13 mouse cellular contexts compared by ENCODE assay signal in the genomic region with DNA sequence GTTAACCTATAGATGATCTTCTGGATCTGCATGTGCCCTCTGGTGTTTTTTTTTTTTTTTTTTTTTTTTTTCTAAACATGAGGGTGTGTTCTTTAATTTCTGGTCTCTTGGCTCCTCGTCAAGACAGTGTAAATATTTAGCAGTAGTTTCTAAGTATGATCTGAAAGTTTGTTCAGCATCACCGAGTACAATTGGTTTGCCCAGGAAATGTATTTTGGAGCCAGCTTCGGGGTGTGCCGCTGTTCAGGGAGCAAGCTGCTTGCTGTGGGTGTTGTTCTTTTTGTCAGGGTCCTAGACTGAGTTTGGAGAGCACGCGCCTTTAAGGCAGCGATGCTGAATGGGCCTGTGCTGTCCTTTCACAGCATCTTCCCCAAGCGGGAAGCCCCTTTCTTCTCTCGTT. TPM values are rescaled to one million over a fixed set of nuclear protein-coding genes. Genes with fewer than 3 reads are reported as not detected.
A peak's percentile ranks its signal among the peaks of the same experiment; 100 is the strongest.
DNase-seq lines count a peak whose midpoint lies in the region; TF ChIP-seq lines count a peak whose summit lies in the region.
"Had no signal": no experiment of that assay in that cellular context is flagged by ENCODE, and none has a peak within 500 bp of the region (broad histone marks: within the 10 kb centered on the region; RNA-seq: fewer than 3 reads in every experiment).

No protein-coding gene starts in this region.

- no peak for TF ChIP-seq CTCF in layer of hippocampus, adult 2 months (conservative IDR thresholded peaks at IDR 0.05)
- TF ChIP-seq CTCF in cortical plate, adult 2 months (IDR thresholded peaks at IDR 0.05; ENCODE audit: extremely low read depth, insufficient read depth, low read length), result no peak

- H3K36me3 ChIP-seq in ES-E14 (ENCODE audit: control insufficient read depth, insufficient read depth, low read length, poor library complexity, severe bottlenecking), result peaks cover 7% of the 10 kb centered on the region
- H3K36me3 ChIP-seq: embryonic facial prominence, embryonic 12.5 days had no signal

- H3K9ac ChIP-seq in ES-E14 (ENCODE audit: insufficient read depth, low read depth, low read length, poor library complexity, severe bottlenecking), result no peak overlapping the region
- H3K9ac ChIP-seq: embryonic facial prominence, embryonic 12.5 days; neural tube, embryonic 12.5 days had no signal

- H3K9me3 ChIP-seq in ES-E14 (ENCODE audit: control insufficient read depth, insufficient read depth, low read depth, low read length), result no peaks in the 10 kb centered on the region
- H3K9me3 ChIP-seq: neural tube, embryonic 12.5 days had no signal

- H3K4me1 ChIP-seq in ES-E14 (ENCODE audit: control insufficient read depth in 2 of 2, insufficient read depth in 2 of 2, low read length in 2 of 2, poor library complexity in 1 of 2), result peaks cover 4 to 15% of the 10 kb centered on the region in 2 experiments; a peak in 3 of 4 replicates
- H3K4me1 ChIP-seq in cortical plate, adult 2 months (ENCODE audit: control insufficient read depth, insufficient read depth, low read length), result peaks cover 11% of the 10 kb centered on the region; the same call in 1 of the 2 replicates
- H3K4me1 ChIP-seq: embryonic facial prominence, embryonic 12.5 days had no signal

- in situ Hi-C loops in ES-E14 (cut with MboI; ENCODE audit: low sequenced_read_pairs in 2 of 2, unreplicated experiment in 2 of 2), result no loop called here

- no peak overlapping the region; the same call in 1 of the 2 replicates for H3K4me3 ChIP-seq in layer of hippocampus, adult 2 months
- H3K4me3 ChIP-seq in ES-E14 (ENCODE audit: insufficient read depth in 1 of 2, low read depth in 1 of 2, low read length in 2 of 2, poor library complexity in 1 of 2, severe bottlenecking in 1 of 2), result no peak overlapping the region
- H3K4me3 ChIP-seq in cortical plate, adult 2 months (ENCODE audit: insufficient read depth, low read length), result no peak overlapping the region
- H3K4me3 ChIP-seq: embryonic facial prominence, embryonic 12.5 days; neural tube, embryonic 12.5 days had no signal

- H3K27ac ChIP-seq in layer of hippocampus, adult 2 months, result peak overlapping the region; percentile 62
- no peak overlapping the region for H3K27ac ChIP-seq in ES-E14 (ENCODE audit: insufficient read depth, low read depth, low read length, poor library complexity, severe bottlenecking)
- peak overlapping the region; percentile 86 for H3K27ac ChIP-seq in cortical plate, adult 2 months (ENCODE audit: insufficient read depth, low read length)
- H3K27ac ChIP-seq: embryonic facial prominence, embryonic 12.5 days; neural tube, embryonic 12.5 days had no signal

- TF ChIP-seq POLR2A in cortical plate, adult 2 months (IDR thresholded peaks at IDR 0.05; ENCODE audit: extremely low read depth, insufficient read depth, low read length), result no peak

- DNase-seq in layer of hippocampus, adult 2 months (ENCODE audit: low spot score in 2 of 2), result no peak
- DNase-seq in layer of hippocampus, adult 9-11 months, result no peak
- no peak for DNase-seq in ES-E14 (ENCODE audit: low read depth, low spot score)
- DNase-seq in lung, postnatal 25 days (ENCODE audit: low spot score), result peak; percentile 83
- DNase-seq in Muller cell, postnatal 12 days (ENCODE audit: inconsistent ontology term), result no peak
- no peak for DNase-seq in heart, adult 8-10 months (ENCODE audit: low spot score)
- DNase-seq: cerebellum, adult 11-12 months; cerebellum, postnatal 36 days; kidney, adult 9 months had no signal

TF ChIP-seq in ES-E14, 5 proteins besides CTCF, POLR2A, EP300 and RAD21:
- TF ChIP-seq ZC3H11A (IDR thresholded peaks at IDR 0.05; ENCODE audit: borderline replicate concordance, low read depth, low read length) (no peak), ZNF384 (IDR thresholded peaks at IDR 0.05; ENCODE audit: low read depth, low read length) (0 out of 2 replicates have a peak, but pooled peaks have one; percentile 33), MAFK (IDR thresholded peaks at IDR 0.05; ENCODE audit: insufficient read depth, low read depth, low read length) (no peak)

RNA-seq across cellular contexts. Expression of gene Tmeff1, which starts 3.6 kb away (rescaled TPM):
- total RNA-seq in layer of hippocampus, adult 2 months (2021), result 100 to 1,000 TPM; 122 to 130 TPM
- 257 and 333 TPM in 2 replicates for total RNA-seq in ES-E14 (2012; rRNA removed)
- polyA plus RNA-seq in cortical plate, adult 2 months (2012; rRNA removed), result 99.5 and 106 TPM in 2 replicates
- 10 to 100 TPM in 2 of 4 experiments, 1 to 10 TPM in 2; 7.1 to 12.0 (median 9.5) TPM for total RNA-seq in heart, adult 8-10 months (2022)

RNA-seq across cellular contexts. Expression of gene Msantd3, which starts 48.8 kb away (rescaled TPM):
- total RNA-seq in layer of hippocampus, adult 2 months (2021), result 10 to 100 TPM; 20.0 to 22.9 TPM
- 34.4 and 41.7 TPM in 2 replicates for total RNA-seq in ES-E14 (2012; rRNA removed)
- polyA plus RNA-seq in cortical plate, adult 2 months (2012; rRNA removed), result 23.6 and 23.9 TPM in 2 replicates
- total RNA-seq in heart, adult 8-10 months (2022), result 10 to 100 TPM; 15.8 to 22.8 (median 19.3) TPM
- polyA plus RNA-seq: CD4-positive, CD25-positive, alpha-beta regulatory T cell, adult 4 months had no signal

Comparison
In these comparisons a context has a peak if more than half of its experiments do, and no peak if none do; other contexts are left out.
1. RNA of gene Tmeff1, which starts 3.6 kb away (total RNA-seq): 257 to 333 TPM in ES-E14 and 122 to 130 TPM in layer of hippocampus, adult 2 months; 7.1 to 12.0 TPM in heart, adult 8-10 months; every median in the first group is over 4 times any median in the second.